Mouse (Mus musculus) embryo, embryonic 11.5 days (tissue): ENCODE measurements around the gene Dusp6.
"Not testable (repeated sequence)": the region's sequence is repeated elsewhere in the genome, so short reads cannot be mapped to it uniquely, and the experiment has no call there.

Experiments
- DNase-seq: peaks from one replicate; pipeline ENCODE4 v3.0.0-alpha.2; 2012; ENCODE audit warnings: low read depth, low spot score

Dusp6 gene

DNA sequence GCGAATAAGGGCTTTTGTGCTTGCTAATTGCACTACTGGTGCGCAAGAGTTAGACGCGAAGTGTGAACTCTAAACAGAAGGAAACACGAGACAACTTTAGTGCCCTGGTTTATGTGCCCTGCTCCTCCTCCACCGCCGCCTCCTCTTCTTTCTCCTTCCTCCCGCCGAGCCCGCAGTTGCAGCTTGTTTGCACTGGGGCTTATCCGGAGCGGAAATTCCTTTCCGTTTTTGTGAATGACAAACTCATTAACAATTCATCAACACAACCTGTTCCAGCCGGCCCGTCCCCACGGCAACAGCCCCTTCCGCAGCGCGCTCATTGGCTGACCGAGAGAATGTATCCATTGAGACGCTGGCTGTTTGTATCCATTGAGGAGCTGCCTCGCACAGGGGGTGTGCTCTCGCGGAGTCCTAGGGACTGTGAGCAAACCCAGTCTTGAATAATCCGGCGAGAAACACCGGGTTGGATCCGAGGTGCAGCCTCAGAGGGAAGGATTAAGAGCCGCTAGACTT is at the start of gene Dusp6:
Gene Dusp6, plus strand, starts transcription at position 365 of the 513 bp plus-strand sequence.
- peak; percentile 92 for DNase-seq

- DNase-seq = no peak
Observed at GRCm38 (mm10) chr10:99214421-99215299, 48.4 kb upstream of the Dusp6 start.

DNA sequence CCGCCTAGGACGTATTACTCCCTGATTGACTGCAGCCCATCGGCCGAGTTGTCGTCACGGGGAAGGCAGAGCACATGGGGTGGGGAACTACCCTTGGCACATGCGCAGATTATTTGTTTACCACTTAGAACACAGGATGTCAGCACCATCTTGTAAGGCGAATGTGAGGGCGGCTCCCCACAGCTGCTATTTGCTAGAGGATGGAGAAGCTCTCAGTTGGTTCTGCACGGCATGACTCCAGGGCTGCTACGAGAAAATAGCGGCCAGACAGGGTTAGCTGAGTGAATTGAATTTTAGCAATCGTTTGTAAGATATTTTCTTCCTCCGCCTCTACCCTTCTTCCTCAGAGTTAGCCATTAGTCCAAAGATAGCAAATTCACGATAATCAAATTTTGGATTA is 46.5 kb upstream of the Dusp6 start:
- not testable (repeated sequence) for DNase-seq

GRCm38 (mm10) chr10:99221540-99221939 is 41.5 kb upstream of the Dusp6 start:
- DNase-seq = no peak

- no peak for DNase-seq
Observed at GRCm38 (mm10) chr10:99222726-99223125, 40.3 kb upstream of the Dusp6 start.

GRCm38 (mm10) chr10:99224218-99224617 is 38.8 kb upstream of the Dusp6 start:
- no peak for DNase-seq

DNA sequence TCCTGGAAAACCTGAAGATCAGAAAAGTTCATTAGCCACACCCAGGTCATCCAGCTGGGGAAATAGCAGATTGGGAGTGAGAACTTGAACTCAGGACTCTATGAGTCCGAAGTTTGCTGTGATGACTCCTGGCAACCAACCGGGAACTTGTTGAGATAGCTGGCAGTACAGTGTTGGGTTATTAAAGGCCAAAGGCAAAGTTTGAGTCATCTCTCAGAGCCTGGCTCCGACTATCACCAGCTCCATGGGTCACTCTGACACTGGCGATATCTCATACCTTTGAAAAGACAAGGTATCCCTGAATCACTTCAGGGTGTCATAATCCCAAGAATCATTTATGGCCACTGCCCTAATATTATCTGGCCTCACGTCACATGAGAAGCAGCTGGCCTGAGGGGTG is 36.2 kb upstream of the Dusp6 start:
- DNase-seq = no peak

GRCm38 (mm10) chr10:99227968-99228864 is 34.8 kb upstream of the Dusp6 start:
- DNase-seq = no peak

DNA sequence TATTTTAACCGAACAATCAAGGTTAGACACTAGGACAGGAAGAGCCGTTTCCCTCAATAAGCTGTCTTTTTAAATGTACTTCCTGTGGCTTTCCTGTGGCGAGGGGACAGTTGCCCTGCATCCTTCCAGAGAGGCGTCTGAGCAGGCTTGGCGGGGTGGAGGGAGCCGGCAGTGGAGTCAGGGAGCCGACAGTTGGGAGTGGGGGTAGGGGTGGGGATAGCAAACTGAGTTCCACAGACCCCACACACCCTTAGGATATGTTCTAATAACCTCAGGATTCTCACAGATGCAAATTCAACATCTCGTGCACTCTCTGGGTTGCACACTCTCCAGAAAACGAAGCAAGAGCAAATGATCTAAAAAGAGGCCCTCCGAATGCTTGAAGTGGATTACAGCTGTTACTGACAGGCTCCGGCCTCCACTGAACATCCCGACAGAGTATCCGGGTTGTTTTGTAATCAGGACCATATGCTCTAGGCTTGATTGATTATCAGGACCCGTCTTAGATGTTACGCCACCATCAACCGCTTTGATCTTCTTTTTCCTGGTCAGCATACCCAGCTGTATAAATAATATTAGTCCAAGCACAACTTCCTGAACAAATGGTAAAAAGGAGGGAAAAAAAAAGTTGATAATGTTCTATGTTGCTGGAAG is 33.9 kb upstream of the Dusp6 start:
- DNase-seq = peak; percentile 48

DNA sequence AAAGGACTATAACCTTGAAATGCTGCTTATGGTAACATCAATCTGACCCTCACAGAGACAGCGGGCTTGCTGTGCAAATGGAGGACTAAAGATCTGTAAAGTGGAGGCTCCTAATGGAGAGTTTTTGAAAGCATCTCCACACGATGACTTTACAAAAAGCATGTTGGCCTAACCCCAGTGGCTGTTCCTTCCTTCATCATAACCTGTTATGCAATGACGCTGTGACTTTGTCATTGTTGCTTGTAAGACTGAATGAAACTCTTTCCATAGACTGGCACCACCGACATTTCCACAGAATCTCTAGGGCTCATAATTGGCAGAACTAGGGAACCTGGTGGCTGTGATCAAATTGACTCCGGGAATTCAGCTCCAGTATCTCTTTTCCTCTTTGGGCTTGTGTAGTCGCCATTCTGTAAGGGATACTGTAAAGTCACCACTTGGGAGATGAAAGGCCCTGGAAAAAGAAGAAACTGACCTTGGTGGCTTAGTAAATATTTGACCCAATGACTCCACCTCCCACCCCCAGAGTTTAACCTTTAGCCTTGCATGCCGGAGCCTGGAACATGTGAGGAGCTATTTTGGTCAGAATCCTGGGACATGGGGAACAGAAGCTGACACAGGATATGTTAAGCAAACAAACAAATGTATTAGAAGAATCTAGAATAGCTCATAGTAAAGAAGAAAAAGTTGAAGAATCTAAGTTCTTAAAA is 30.4 kb upstream of the Dusp6 start:
- DNase-seq = no peak

DNA sequence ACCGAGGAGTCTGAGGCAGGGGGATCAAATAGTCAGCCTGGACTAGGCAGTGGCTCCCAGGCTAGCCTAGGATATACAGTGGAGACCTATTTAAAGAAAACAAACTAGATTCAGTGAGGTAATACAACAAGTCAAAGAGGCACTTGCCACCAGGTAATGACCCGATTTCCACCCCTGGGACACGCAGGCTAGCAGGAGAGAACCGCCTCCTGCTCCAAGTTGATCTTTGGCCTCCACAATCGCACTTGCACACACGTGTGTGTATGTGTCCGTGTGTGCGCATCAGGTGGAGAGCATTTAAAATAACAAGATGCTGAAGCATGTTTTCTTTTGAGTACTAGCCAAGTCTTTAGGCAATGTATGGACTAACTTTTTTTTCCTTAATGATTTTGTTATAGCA is 28.7 kb upstream of the Dusp6 start:
- DNase-seq = no peak

DNA sequence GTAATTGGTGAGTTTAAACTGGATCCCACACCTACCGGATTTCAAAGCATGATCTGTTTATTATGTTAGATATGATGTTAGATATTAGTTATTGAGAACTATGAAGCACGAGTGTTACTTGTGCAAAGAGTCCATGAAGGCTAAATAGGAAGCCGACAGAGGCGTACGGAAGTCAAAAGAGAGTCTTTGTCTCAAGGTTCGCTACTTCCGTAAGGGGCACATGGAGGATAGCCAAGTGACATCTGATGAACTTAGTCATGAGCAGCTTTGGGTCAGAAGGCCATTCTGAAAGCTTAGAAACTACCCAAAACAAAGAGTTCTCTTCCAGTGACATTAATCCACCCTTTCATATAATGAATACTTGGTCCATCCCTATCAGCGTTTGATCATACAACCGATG is 27.9 kb upstream of the Dusp6 start:
- DNase-seq = no peak

DNA sequence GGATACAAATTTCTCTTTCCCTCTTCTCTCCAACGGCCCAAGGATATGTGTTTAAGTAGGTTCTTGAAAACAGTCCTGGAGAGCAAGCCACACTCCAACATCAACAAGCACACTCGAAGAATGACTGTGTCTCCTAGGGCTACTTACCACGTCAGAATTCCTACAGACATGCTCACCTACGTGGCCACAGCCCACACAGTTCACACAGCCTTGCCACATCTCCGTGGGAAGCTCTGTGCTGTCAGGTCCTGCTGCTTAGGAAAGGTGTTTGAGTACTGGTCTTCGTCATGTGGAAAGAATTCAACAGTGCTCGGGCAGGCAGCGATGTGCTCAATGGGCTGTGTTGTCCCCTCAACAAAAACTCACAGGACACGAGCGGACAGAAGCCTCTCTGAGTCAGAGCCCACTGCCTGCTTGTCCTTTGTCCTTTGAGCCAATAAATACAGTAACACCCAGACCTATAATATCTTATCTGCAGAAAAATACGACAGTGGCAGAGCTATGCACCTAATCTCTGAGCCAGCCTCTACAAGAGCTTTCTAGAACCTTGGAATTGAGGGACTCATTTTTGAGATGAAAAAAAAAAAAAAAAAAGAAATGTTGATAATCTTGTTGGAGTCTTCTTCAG is 25.7 kb upstream of the Dusp6 start:
- DNase-seq = no peak

- no peak for DNase-seq
Observed at GRCm38 (mm10) chr10:99238537-99238936, 24.5 kb upstream of the Dusp6 start.

DNA sequence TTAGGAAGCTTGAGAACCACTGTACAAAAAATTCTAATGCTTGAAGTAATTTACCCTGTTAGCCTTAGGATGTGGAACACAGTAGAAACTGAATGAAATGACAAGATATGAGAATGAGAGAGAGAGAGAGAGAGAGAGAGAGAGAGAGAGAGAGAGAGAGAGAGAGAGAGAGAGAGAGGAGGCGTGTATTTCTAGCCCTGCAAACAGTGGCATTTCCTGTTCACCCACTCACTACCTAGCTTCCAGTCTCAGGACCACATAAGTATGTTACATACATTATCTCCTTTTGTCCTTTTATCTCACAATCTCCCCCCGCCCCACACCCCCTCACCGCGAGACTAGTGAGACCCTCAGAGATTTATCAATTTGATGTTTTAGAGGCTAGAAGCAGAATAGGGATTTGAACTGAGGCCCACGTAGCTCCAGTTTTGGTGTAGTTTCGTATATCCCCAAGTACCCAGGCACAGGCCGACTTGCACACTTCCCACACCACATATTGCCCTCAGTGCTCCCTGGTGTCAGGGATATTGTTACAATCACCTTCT is 21.7 kb upstream of the Dusp6 start:
- DNase-seq = no peak

DNA sequence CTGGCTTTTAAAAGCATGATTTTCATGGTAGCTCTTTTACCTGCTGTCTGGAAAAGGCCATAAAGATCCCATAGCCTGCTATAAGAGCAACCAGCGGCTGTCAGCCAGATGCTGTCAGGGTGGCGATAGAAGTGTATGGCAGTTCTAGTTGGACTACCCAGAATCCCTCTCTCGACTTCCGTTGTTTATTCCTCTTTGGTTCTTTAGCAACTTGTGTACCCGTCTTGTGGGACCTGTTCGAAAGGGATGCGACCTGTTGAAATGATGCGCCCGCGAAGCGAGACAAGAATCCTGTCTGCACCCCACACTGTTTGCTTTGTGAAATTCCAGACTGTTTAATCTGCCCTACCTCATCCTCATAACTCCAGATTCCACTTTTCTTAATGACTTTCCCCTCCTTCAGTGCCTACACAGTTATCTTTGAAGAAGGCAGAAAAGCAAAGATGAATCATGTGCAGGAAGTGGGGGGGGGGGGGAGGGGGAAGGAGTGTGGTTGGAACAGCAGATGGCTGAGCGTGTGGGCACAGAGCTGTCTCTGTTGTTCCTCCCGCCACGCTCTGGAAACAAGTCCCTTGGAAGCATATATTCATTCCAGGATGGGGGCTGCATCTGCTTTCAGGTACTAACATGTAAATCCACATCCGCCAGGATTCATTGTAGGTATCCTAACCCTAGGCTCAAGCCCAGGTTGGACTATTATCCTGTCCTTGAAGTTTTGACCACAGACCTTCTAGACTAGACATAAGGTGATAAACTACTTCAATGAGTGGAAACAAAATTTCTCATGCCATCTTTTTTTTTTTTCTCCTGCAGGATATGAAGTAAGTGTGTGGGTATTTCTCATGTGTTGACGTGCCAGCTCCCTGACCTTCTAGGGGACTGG is 21.0 kb upstream of the Dusp6 start:
- DNase-seq = no peak

GRCm38 (mm10) chr10:99242721-99243120 is 20.3 kb upstream of the Dusp6 start:
- DNase-seq = no peak

GRCm38 (mm10) chr10:99243907-99244489 is 19.0 kb upstream of the Dusp6 start:
- no peak for DNase-seq

DNA sequence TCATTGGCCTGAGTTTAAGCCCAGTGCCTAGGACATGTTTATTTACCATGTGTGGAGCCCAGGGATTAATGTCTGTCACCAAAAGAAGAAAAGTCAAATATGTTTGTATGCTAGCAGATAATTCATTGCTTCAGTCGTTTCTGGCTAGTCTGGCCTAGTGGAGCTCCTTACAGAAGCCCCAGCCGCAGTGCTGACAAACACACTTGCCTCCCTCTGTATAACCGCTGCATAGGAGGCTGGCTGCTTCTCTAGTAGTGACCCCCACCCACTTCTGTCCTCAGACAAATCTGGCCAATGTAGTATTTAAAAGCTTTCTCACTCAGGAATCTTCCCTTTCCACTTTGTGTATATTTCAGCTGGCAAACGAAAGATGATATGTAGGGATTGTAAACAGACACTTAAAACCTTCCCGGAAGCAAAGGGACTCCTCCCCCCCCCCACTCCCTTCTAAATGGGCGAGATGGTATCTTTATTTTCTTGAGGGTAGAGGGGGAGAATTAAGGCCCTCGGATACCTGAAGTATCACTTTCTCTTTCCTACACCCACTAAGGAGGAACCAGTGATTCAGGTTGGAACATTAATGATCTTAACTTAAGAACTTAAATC is 18.3 kb upstream of the Dusp6 start:
- DNase-seq = no peak
